ENCODE assay signal across 23 mouse cellular contexts in genomic region chr11:65812088-65812487, GRCm38 (mm10). TPM values are rescaled to one million over a fixed set of nuclear protein-coding genes. Genes with fewer than 3 reads are reported as not detected.
DNase-seq lines count a peak whose midpoint lies in the region; ATAC-seq lines count a peak whose summit lies in the region.
"Had no signal": no experiment of that assay in that cellular context is flagged by ENCODE, and none has a peak within 500 bp of the region (broad histone marks: within the 10 kb centered on the region; RNA-seq: fewer than 3 reads in every experiment).

No protein-coding gene starts in this region.

- H3K4me3 ChIP-seq in midbrain, embryonic 10.5 days: no peak overlapping the region
- H3K4me3 ChIP-seq in midbrain, embryonic 13.5 days (replicated peaks): no peak overlapping the region
- H3K4me3 ChIP-seq: forebrain, embryonic 15.5 days; heart, adult 2 months; heart, embryonic 10.5 days; heart, embryonic 13.5 days; hindbrain, embryonic 12.5 days had no signal

- H3K4me2 ChIP-seq in midbrain, embryonic 13.5 days (replicated peaks): no peak overlapping the region
- H3K4me2 ChIP-seq: forebrain, embryonic 15.5 days; heart, embryonic 13.5 days; hindbrain, embryonic 12.5 days had no signal

- WGBS in midbrain, embryonic 10.5 days: 14% methylated on average over 5 of the region's 5 CpGs
- WGBS in midbrain, embryonic 13.5 days: 23% methylated on average over 5 of the region's 5 CpGs

- DNase-seq in heart, adult 11 months: peak; percentile 71
- no peak for DNase-seq in heart, postnatal 4 days
- no peak for DNase-seq in midbrain, embryonic 10.5 days (ENCODE audit: low spot score)
- DNase-seq in Muller cell, postnatal 12 days (ENCODE audit: inconsistent ontology term): peak; percentile 61
- DNase-seq: adrenal gland, postnatal 10 days; adrenal gland, postnatal 36 days; B cell, adult 2 months; cerebellum, adult 18-20 months; cerebellum, adult 9-10 months; cerebellum, postnatal 14 days; gastrocnemius, postnatal 25 days; heart, adult 2 months; heart, postnatal 14 days had no signal

- H3K9me3 ChIP-seq in midbrain, embryonic 10.5 days (replicated peaks): no peaks in the 10 kb centered on the region
- no peaks in the 10 kb centered on the region for H3K9me3 ChIP-seq in midbrain, embryonic 13.5 days
- H3K9me3 ChIP-seq: forebrain, embryonic 15.5 days; heart, embryonic 10.5 days; heart, embryonic 13.5 days; hindbrain, embryonic 12.5 days had no signal

- peaks cover 28% of the 10 kb centered on the region for H3K4me1 ChIP-seq in midbrain, embryonic 10.5 days
- H3K4me1 ChIP-seq in midbrain, embryonic 13.5 days (replicated peaks): peaks cover 33% of the 10 kb centered on the region

- H3K9ac ChIP-seq in midbrain, embryonic 13.5 days (replicated peaks): no peak overlapping the region
- H3K9ac ChIP-seq: forebrain, embryonic 15.5 days; heart, embryonic 13.5 days; hindbrain, embryonic 12.5 days had no signal

- H3K27me3 ChIP-seq in midbrain, embryonic 10.5 days (ENCODE audit: low read depth, poor library complexity, severe bottlenecking): no peaks in the 10 kb centered on the region
- no peaks in the 10 kb centered on the region for H3K27me3 ChIP-seq in midbrain, embryonic 13.5 days
- H3K27me3 ChIP-seq: forebrain, embryonic 15.5 days; heart, embryonic 13.5 days; hindbrain, embryonic 12.5 days; Patski had no signal

- peak overlapping the region; percentile 67; the same call in 1 of the 2 replicates for H3K27ac ChIP-seq in midbrain, embryonic 10.5 days (replicated peaks)
- no peak overlapping the region for H3K27ac ChIP-seq in midbrain, embryonic 13.5 days
- H3K27ac ChIP-seq: forebrain, embryonic 15.5 days; heart, adult 2 months; heart, embryonic 10.5 days; heart, embryonic 13.5 days; hindbrain, embryonic 12.5 days; hindbrain, postnatal 0 days had no signal

- peaks cover 29% of the 10 kb centered on the region for H3K36me3 ChIP-seq in midbrain, embryonic 10.5 days
- peaks cover 26% of the 10 kb centered on the region for H3K36me3 ChIP-seq in midbrain, embryonic 13.5 days

- no peak for ATAC-seq in midbrain, embryonic 13.5 days
- ATAC-seq in megakaryocyte-erythroid progenitor cell, adult 5-6 weeks (replicated peaks; ENCODE audit: low FRiP score, low TSS enrichment, poor library complexity, severe bottlenecking): no peak
- ATAC-seq: forebrain, embryonic 15.5 days; hindbrain, postnatal 0 days; inflammation-experienced regulatory T-cells, adult 6 months; intestine, embryonic 16.5 days; Patski had no signal

RNA-seq across cellular contexts. Expression of gene Zkscan6, which starts 5.1 kb away (rescaled TPM):
- 1 to 10 TPM; 7.0 to 7.3 TPM for total RNA-seq in heart, postnatal 4 days (2021)
- polyA plus RNA-seq in midbrain, embryonic 10.5 days (2016; fragmentation: Nextera tagmentation; extraction: Ambion mirVana): 13.3 and 15.8 TPM in 2 replicates
- 20.0 and 20.5 TPM in 2 replicates for polyA plus RNA-seq in midbrain, embryonic 13.5 days (2015; fragmentation: Nextera tagmentation; extraction: Ambion mirVana)
- total RNA-seq in megakaryocyte-erythroid progenitor cell, adult 5-6 weeks (2014; fragmentation: Nextera tagmentation): 9.2 and 12.4 TPM in 2 replicates
- total RNA-seq in megakaryocyte-erythroid progenitor cell, adult 5-6 weeks (2017): 12.6 and 24.9 TPM in 2 replicates

RNA-seq across cellular contexts. Expression of gene Map2k4, which starts 24.0 kb away (rescaled TPM):
- 10 to 100 TPM; 59.3 to 60.8 TPM for total RNA-seq in heart, postnatal 4 days (2021)
- 62.8 and 66.3 TPM in 2 replicates for polyA plus RNA-seq in midbrain, embryonic 10.5 days (2016; fragmentation: Nextera tagmentation; extraction: Ambion mirVana)
- 72.1 and 77.1 TPM in 2 replicates for polyA plus RNA-seq in midbrain, embryonic 13.5 days (2015; fragmentation: Nextera tagmentation; extraction: Ambion mirVana)
- 47.4 and 49.6 TPM in 2 replicates for total RNA-seq in megakaryocyte-erythroid progenitor cell, adult 5-6 weeks (2014; fragmentation: Nextera tagmentation)
- 38.1 and 39.3 TPM in 2 replicates for total RNA-seq in megakaryocyte-erythroid progenitor cell, adult 5-6 weeks (2017)

Comparison
In these comparisons a context has a peak if more than half of its experiments do, and no peak if none do; other contexts are left out.
1. DNase-seq: peak in heart, adult 11 months (single experiment) and Muller cell, postnatal 12 days (single experiment); none in heart, postnatal 4 days (single experiment) and midbrain, embryonic 10.5 days (single experiment).